Mouse (Mus musculus) spleen, adult 18-20 months (tissue): ENCODE measurements around the gene Nploc4.
"Not testable (repeated sequence)": the region's sequence is repeated elsewhere in the genome, so short reads cannot be mapped to it uniquely, and the experiment has no call there.

Experiments used
- DNase-seq, 2 experiments: peaks; one replicate each; pipeline ENCODE4 v3.0.0; 2022; ENCODE audit warnings: mixed read lengths in 2 of 2

Nploc4 gene

DNA sequence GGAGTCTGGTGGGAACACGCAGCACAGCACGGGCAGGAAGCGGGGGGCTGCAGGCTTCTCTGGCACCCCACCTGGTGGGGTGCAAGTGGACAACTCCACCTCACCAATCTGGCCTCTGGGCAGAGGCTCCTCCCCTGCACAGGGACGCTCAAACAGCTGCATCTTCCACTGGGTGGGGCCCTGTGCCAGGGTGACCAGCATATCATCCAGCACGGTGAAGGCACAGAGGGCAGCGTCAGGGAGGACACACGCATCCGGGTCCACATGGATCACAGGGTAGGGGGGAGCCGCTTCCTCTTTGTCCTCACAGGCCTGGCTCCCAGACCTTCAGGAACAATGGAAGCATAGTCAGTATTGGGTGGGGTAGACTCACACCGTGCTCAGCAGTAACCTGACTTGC, 60.2 kb downstream of the Nploc4 start:
- DNase-seq: no peak

- no peak for DNase-seq
Measured at GRCm38 (mm10) chr11:120376302-120377160, 61.0 kb downstream of the Nploc4 start.

- no peak for DNase-seq
Measured at GRCm38 (mm10) chr11:120375324-120375723, 62.2 kb downstream of the Nploc4 start.

GRCm38 (mm10) chr11:120373820-120374586, 63.5 kb downstream of the Nploc4 start:
- no peak for DNase-seq

GRCm38 (mm10) chr11:120373025-120373424, 64.5 kb downstream of the Nploc4 start:
- no peak for DNase-seq

GRCm38 (mm10) chr11:120369656-120370055, 67.9 kb downstream of the Nploc4 start:
- DNase-seq: peak; percentile 38 to 69

DNA sequence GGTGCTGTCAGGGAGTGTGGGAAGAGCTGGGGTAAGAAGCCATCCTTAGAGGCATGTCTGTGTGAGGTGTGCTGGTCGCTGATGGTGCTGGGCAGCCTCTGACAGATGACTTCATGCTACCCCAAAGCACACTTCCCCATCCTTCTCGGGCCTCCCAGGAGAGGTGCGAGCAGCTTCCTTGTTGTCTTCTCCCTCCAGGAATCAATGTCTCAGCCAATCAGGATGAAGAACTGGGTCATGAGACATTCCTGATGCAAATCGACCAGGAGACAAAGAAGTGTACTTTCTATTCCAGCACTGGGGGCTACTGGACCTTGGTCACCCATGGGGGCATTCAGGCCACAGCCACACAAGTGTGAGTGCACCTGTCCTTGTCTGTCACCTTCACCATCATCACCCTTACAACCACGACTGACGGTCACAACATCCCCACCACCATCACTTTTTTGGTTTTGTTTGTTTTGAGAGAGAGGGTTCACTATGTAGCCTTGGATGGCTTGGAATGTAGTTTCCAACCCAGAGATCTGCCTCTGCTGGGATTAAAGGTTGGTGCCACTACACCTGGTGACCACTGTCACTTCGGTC, 71.0 kb downstream of the Nploc4 start:
- DNase-seq: no peak

- no peak for DNase-seq
Measured at GRCm38 (mm10) chr11:120362891-120363290, 74.6 kb downstream of the Nploc4 start.

- DNase-seq: no peak
Measured at GRCm38 (mm10) chr11:120361295-120361694, 76.2 kb downstream of the Nploc4 start, which contains the start of gene Fscn2. Gene Fscn2 (plus strand): TSS chr11:120361534.

GRCm38 (mm10) chr11:120360755-120361154, 76.8 kb downstream of the Nploc4 start:
- no peak for DNase-seq

DNA sequence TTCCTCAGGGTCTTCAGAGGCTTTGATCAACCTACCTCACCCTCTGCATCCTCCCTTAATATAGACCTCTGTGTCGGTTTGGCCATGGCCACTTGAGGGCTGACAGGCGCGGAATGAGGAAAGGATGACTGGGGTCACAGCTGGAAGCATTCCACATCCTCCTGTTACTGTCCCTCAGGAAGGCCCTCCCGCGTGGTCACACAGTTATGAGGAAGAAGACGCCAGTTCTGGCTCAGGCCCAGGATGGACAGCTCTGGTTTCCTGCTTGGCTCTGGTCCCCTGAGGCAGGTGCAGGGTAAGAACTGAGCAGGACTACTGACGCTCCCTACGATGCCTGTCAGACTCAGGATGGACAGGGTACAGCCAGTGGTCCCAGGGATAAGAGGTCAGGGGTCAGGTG, 77.4 kb downstream of the Nploc4 start:
- DNase-seq: no peak

DNA sequence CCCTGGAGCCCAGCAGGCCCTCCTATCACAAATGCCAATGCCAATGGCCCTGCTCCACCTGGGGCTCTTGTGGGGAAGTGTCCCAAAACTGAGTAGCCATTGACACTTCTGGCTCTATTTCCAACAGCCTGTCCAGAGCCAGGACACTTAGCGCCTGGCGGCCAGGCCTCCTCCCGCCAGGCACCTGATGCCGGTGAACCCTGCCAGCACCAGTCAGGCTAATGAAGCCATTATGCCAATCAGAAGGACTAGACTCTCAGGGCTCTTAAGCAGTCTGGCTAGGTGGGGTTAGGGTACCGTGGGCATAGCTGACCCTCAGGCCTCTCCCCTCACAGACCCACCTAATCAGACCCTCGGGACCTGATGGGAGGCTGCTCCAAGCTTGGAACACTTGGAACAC, 78.1 kb downstream of the Nploc4 start:
- DNase-seq: no peak

GRCm38 (mm10) chr11:120357791-120358401, 79.6 kb downstream of the Nploc4 start:
- no peak for DNase-seq

GRCm38 (mm10) chr11:120356900-120357299, 80.6 kb downstream of the Nploc4 start:
- no peak for DNase-seq

DNA sequence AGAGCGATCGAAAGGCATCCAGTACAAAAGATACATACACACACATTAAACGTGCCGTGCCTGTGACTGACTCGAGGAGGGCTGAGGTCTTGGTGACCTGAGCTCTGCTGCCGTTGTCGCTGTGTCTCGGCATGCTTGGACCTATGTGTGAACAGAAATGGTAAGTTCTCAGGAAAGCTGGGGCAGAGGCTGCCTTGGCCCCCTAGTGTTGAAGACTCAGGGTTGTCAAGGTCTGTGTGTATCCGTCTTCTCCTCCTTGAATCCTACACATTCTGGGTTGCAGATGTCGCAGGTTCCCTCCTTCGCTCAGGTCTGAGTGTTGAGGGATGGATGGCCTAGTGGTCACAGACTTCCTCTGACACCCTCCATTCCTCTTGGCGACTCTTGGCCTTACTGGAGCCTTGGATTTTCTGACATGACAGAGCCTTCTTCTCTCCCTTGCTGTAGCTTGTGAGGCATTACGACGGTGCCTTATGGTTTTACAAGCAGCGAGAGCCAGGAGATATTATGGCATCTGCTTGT, 81.1 kb downstream of the Nploc4 start:
- no peak for DNase-seq

DNA sequence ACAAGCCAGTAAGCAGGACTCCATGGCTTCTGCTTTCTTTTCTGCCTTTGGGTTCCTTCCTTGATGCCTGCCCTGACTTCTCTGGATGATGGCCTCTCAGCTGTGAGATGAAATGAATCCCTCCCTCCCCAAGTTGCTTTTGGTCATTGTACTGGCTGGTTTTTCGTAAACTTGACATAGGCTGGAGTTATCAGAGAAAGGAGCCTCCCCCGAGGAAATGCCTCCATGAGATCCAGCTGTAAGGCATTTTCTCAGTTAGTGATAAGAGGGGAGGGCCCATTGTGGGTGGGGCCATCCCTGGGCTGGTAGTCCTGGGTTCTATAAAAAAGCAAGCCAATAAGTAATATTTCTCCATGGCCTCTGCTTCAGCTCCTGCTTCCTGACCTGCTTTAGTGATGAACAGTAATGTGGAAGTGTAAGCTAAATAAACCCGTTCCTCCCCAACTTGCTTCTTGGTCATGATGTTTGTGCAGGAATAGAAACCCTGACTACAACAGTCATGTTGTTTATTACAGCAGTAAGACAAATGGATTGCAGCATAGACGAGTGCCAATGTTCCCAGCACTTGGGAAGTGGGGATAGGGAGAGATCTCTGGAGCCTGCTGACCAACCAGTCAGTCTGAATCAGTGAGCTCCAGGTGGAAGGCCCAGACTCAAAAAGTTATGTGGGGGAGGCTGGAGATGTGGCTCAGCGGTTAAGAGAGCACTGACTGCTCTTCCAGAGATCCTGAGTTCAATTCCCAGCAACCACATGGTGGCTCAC, 82.0 kb downstream of the Nploc4 start:
- no peak for DNase-seq

DNA sequence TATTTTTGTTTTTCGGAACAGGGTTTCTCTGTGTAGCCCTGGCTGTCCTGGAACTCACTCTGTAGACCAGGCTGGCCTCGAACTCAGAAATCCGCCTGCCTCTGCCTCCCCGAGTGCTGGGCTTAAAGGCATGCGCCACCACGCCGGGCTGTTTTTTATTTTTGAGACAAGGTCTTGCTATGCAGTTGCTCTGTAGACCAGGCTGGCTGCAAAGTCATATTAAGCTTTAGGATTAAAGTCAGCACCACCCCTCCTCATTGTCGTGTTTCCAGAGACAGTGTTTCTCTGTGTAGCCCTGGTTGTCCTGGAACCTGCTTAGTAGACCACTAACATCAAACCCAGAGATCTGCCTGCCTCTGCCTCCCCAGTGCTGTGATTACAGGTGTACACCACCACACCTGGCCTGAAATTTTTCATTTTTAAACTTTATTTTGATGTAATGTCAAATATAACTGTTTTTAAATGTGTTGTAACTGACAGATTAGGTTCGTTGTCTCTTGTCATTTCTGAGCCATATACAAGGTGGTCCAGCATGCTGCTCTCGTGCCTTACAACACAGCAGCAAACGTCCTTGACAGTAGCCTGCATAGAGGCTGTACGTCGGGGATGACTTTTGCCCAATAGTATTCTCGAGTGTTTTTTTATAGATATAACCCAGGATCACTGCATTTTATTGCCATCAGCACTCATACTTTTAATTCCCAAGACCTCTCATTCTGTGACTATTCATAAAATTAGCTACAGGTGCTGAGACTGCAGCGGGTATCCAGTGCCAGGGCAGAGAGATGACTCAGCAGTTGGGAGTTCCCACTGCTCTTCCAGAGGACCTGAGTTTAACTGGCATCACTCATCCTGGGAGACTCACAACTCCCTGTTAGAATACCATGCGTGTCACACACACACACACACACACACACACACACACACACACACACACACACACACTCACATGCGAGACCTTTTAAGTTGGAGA, 82.9 kb downstream of the Nploc4 start:
- DNase-seq: no peak

DNA sequence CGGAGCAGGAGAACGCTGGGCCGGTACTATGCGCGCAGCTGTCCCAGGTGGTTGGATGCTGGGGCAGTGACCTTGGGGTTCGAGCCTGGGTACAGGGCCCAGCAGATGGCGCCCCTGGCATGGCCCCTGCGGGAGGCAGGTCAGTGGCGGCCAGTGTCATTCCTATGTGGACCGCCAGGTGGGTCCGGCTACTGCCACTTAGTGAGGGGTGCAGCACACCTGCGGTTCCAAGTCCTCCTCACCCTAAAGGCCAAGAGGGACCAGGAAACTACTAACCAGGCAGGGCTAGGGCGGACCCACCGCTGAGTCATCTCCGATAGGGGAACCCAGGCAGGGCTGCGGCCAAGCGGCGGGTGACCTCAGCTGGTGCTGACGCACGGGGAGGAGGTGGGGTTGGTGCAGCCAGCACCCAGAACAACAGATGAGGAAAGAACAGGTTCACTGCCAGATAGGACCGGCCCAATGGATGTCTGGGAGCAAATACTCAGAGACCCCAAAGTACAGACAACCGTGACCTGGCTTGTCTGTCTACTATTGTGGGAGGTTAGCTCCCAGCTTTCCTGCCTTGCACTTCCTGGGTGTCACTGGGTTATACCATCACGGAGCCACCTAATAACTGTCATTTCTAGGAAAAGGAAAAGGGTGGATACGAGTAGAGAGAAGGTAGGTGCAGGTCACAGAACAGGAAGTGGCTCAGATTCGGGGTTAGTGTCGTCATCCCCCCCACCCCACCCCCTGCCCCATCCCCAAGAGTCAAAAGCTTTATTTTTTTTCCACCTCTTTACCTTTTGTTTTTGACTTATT, 83.8 kb downstream of the Nploc4 start:
- peak; percentile 79 to 91 for DNase-seq

GRCm38 (mm10) chr11:120352571-120353290, 84.8 kb downstream of the Nploc4 start:
- no peak for DNase-seq

DNA sequence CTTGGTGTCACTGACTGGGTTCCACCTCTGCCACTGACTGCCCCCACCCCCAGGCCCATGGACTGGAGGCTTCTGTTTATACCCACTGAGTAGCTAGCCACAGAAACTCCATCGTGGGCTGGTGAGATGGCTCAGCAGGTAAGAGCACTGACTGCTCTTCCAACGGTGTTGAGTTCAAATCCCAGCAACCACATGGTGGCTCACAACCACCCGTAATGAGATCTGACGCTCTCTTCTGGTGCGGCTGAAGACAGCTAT, 85.5 kb downstream of the Nploc4 start:
- DNase-seq: not testable (repeated sequence)
